ENCODE assay signal across 16 mouse cellular contexts in the genomic region with DNA sequence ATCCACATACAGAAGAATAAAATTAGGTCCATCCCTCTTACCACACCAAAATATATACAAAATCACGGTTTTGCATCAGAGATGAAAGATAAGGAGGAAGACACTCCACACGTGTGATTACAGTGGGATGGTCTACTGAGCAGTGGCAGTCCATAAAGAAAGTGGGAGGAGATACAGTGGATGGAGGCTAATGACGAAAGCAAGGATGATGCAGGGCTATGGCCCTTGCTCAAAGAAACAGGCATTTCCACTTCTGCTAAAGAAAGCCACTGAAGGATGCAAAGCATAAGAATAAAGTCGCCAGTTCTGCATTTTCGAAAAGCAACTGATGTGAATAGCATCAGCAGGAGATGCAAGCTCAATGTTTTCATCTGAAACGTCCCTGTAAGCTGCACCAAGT.
"Had no signal": no experiment of that assay in that cellular context is flagged by ENCODE, and none has a peak within 500 bp of the region (broad histone marks: within the 10 kb centered on the region; RNA-seq: fewer than 3 reads in every experiment).

No protein-coding gene starts in this region.

- DNase-seq: gastrocnemius, postnatal 25 days; heart, adult 11 months; heart, adult 2 months; heart, postnatal 14 days; heart, postnatal 36 days; kidney, adult 11 months; kidney, adult 2 months; kidney, adult 9 months; kidney, postnatal 14 days; kidney, postnatal 36 days; layer of hippocampus, adult 9-11 months; layer of hippocampus, postnatal 36 days; left cerebral cortex, postnatal 4 days had no signal

- ATAC-seq: hindbrain, postnatal 0 days; intestine, embryonic 16.5 days; liver, embryonic 12.5 days had no signal
